8 mouse cellular contexts compared by ENCODE assay signal in genomic region chr7:63936986-63937235, GRCm38 (mm10). TPM values are rescaled to one million over a fixed set of nuclear protein-coding genes. Genes with fewer than 3 reads are reported as not detected.
A peak's percentile ranks its signal among the peaks of the same experiment; 100 is the strongest.
DNase-seq lines count a peak whose midpoint lies in the region; ATAC-seq and TF ChIP-seq lines count a peak whose summit lies in the region.

No protein-coding gene starts in this region.

- TF ChIP-seq POLR2A in heart, adult 2 months (IDR thresholded peaks at IDR 0.05; ENCODE audit: insufficient read depth, low read depth, low read length) = no peak

- peaks cover 20% of the 10 kb centered on the region for H3K4me1 ChIP-seq in heart, adult 2 months (ENCODE audit: control insufficient read depth, insufficient read depth, low read length)
- H3K4me1 ChIP-seq in forebrain, embryonic 12.5 days = peaks cover 37% of the 10 kb centered on the region
- H3K4me1 ChIP-seq in liver, embryonic 14.5 days (replicated peaks; ENCODE audit: control insufficient read depth in 2 of 2, insufficient read depth in 2 of 2, low read length in 1 of 2) = peaks cover 56 to 62% of the 10 kb centered on the region in 2 experiments

- TF ChIP-seq CTCF in heart, adult 2 months (IDR thresholded peaks at IDR 0.05) = no peak
- TF ChIP-seq CTCF in liver, embryonic 14.5 days (IDR thresholded peaks at IDR 0.05; ENCODE audit: low read depth) = peak; percentile 15; the same call in 1 of the 2 replicates

- H3K27me3 ChIP-seq in heart, adult 2 months (ENCODE audit: control insufficient read depth, insufficient read depth, low read length) = no peaks in the 10 kb centered on the region
- peaks cover 11% of the 10 kb centered on the region for H3K27me3 ChIP-seq in forebrain, embryonic 12.5 days
- no peaks in the 10 kb centered on the region for H3K27me3 ChIP-seq in liver, embryonic 14.5 days (ENCODE audit: control insufficient read depth, insufficient read depth, low read length)

- peak overlapping the region; percentile 82 for H3K4me3 ChIP-seq in heart, adult 2 months
- peak overlapping the region; percentile 97 for H3K4me3 ChIP-seq in forebrain, embryonic 12.5 days (replicated peaks)
- peak overlapping the region; percentile 75 to 89 for H3K4me3 ChIP-seq in liver, embryonic 14.5 days (ENCODE audit: insufficient read depth in 1 of 2, low read depth in 2 of 2, low read length in 2 of 2)

- H3K79me2 ChIP-seq in heart, adult 2 months (replicated peaks; ENCODE audit: control insufficient read depth, insufficient read depth, low read length) = peaks cover 3% of the 10 kb centered on the region; the same call in 1 of the 2 replicates

- peak overlapping the region; percentile 96 for H3K9ac ChIP-seq in heart, adult 2 months (ENCODE audit: low read depth, low read length)
- H3K9ac ChIP-seq in forebrain, embryonic 12.5 days = peak overlapping the region; percentile 95
- peak overlapping the region; percentile 72 for H3K9ac ChIP-seq in liver, embryonic 14.5 days (replicated peaks)

- DNase-seq in heart, adult 2 months = no peak
- no peak for DNase-seq in heart, postnatal 14 days
- peak; percentile 43 for DNase-seq in 3T3-L1 (ENCODE audit: low read depth, low spot score)
- no peak for DNase-seq in liver, embryonic 14.5 days (ENCODE audit: low read depth in 3 of 3, low spot score in 3 of 3)
- no peak for DNase-seq in Muller cell, postnatal 12 days (ENCODE audit: inconsistent ontology term)
- DNase-seq in urinary bladder, postnatal 36 days (ENCODE audit: low spot score in 2 of 2) = no peak
- DNase-seq in thymus, postnatal 10 days (ENCODE audit: low spot score in 2 of 2) = no peak

- under 1% methylated on average over 11 of the region's 11 CpGs for WGBS in heart, adult 2 months
- under 1% methylated on average over 11 of the region's 11 CpGs for WGBS in forebrain, embryonic 12.5 days
- WGBS in liver, embryonic 14.5 days (ENCODE audit: insufficient replicate concordance) = under 1% methylated on average over 11 of the region's 11 CpGs

- peaks cover 6% of the 10 kb centered on the region for H3K36me3 ChIP-seq in heart, adult 2 months (ENCODE audit: control insufficient read depth, insufficient read depth, low read length)
- no peaks in the 10 kb centered on the region for H3K36me3 ChIP-seq in forebrain, embryonic 12.5 days (replicated peaks)
- H3K36me3 ChIP-seq in liver, embryonic 14.5 days (replicated peaks; ENCODE audit: control insufficient read depth, insufficient read depth, low read depth) = no peaks in the 10 kb centered on the region

- intact Hi-C loops in heart, adult 2 months (cut with DNase I) = loop anchor here (2.0 to 10.0 kb wide), 4 partner anchors 24 to 350 kb away; partner anchors contain the start of genes Mtmr10 and Trpm1
- intact Hi-C loops in heart, postnatal 14 days (cut with DNase I) = loop anchor here (1.0 to 10.0 kb wide), 6 partner anchors 25 to 218 kb away; partner anchors contain the start of gene Trpm1

- ATAC-seq in forebrain, embryonic 12.5 days (ENCODE audit: low FRiP score) = no peak
- no peak for ATAC-seq in liver, embryonic 14.5 days (ENCODE audit: insufficient read depth)

- no peak for TF ChIP-seq EP300 in heart, adult 2 months (IDR thresholded peaks at IDR 0.05; ENCODE audit: insufficient read depth, low read depth, low read length)
- TF ChIP-seq EP300 in liver, embryonic 14.5 days (IDR thresholded peaks at IDR 0.05; ENCODE audit: low read depth) = no peak

- H3K9me3 ChIP-seq in forebrain, embryonic 12.5 days = no peaks in the 10 kb centered on the region
- no peaks in the 10 kb centered on the region for H3K9me3 ChIP-seq in liver, embryonic 14.5 days (ENCODE audit: control insufficient read depth, low read length)

- peak overlapping the region; percentile 94 for H3K4me2 ChIP-seq in forebrain, embryonic 12.5 days
- H3K4me2 ChIP-seq in liver, embryonic 14.5 days (ENCODE audit: low read depth) = peak overlapping the region; percentile 97

- H3K27ac ChIP-seq in heart, adult 2 months = peak overlapping the region; percentile 96
- peak overlapping the region; percentile 95 for H3K27ac ChIP-seq in forebrain, embryonic 12.5 days
- H3K27ac ChIP-seq in liver, embryonic 14.5 days = peak overlapping the region; percentile 91

RNA-seq across cellular contexts. Expression of gene Klf13, which starts 1.8 kb away (rescaled TPM):
- total RNA-seq in heart, adult 2 months (2021) = 10 to 100 TPM; 50.0 to 54.6 TPM
- 21.6 and 24.6 TPM in 2 replicates for polyA plus RNA-seq in heart, adult 2 months (2012; rRNA removed)
- 10 to 100 TPM; 93.5 to 97.3 TPM for total RNA-seq in heart, postnatal 14 days (2021)
- polyA plus RNA-seq in forebrain, embryonic 12.5 days (2016; fragmentation: Nextera tagmentation; extraction: Ambion mirVana) = 21.9 and 26.1 TPM in 2 replicates
- 3.2 and 3.4 TPM in 2 replicates for polyA plus RNA-seq in liver, embryonic 14.5 days (2012; rRNA removed)
- polyA plus RNA-seq in liver, embryonic 14.5 days (2014; fragmentation: Nextera tagmentation; extraction: Ambion mirVana) = 12.8 and 15.8 TPM in 2 replicates

RNA-seq across cellular contexts. Expression of gene E030018B13Rik, which starts 20.3 kb away (rescaled TPM):
- total RNA-seq in heart, adult 2 months (2021) = not detected
- polyA plus RNA-seq in heart, adult 2 months (2012; rRNA removed) = not detected in 2 replicates
- total RNA-seq in heart, postnatal 14 days (2021) = not detected
- not detected in 2 replicates for polyA plus RNA-seq in forebrain, embryonic 12.5 days (2016; fragmentation: Nextera tagmentation; extraction: Ambion mirVana)
- polyA plus RNA-seq in liver, embryonic 14.5 days (2012; rRNA removed) = not detected in 2 replicates
- polyA plus RNA-seq in liver, embryonic 14.5 days (2014; fragmentation: Nextera tagmentation; extraction: Ambion mirVana) = not detected in 2 replicates
